Mouse (Mus musculus) embryonic fibroblast, embryonic 13.5 days (primary cell): Measurements from ENCODE around the gene Apobr.

Source experiments
- CTCF ChIP-seq: IDR thresholded peaks from 2 replicates; pipeline ENCODE4 v1.5.1; 2011; ENCODE audit warnings: mild to moderate bottlenecking, control low read depth, low read length, moderate library complexity, borderline replicate concordance; ENCODE audit not compliant: insufficient read depth
- POLR2A ChIP-seq: IDR thresholded peaks from 2 replicates; pipeline ENCODE4 v1.6.1; 2011; ENCODE audit warnings: low read depth, mild to moderate bottlenecking, control low read depth, low read length, moderate library complexity

GRCm38 (mm10) chr7:126598919-126599318, 14.2 kb downstream of the Apobr start:
- no peak for TF ChIP-seq POLR2A
- TF ChIP-seq CTCF, result no peak
